Mouse (Mus musculus): Measurements from ENCODE around the gene Clptm1.

The Clptm1 gene

DNA sequence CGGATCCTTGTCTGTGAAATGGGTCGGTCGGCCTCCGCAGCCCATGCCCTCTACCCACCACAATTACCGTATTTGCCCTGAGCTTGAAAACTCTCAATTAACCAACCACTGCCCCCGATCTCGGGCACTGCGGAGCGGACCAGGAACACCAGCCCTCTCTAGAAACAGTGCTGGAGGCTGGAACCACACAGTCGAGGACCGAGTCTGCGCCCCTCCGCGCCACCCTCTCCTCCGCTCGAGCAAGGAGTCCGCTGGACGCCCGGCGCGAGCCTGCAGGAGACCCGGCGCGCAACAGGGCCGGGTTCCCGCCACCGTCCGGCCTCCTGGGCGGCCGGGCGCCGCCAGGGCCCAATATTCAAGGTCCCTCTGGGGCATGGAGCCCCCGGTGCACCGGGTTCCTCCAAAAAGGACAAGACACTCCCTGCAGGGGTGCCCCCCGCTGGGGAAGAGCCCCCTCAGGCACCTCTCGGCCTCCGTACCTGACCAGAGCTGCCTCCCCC, 328 bp downstream of the Clptm1 start:
- in situ Hi-C loops (cut with MseI, MboI): no loop called here

DNA sequence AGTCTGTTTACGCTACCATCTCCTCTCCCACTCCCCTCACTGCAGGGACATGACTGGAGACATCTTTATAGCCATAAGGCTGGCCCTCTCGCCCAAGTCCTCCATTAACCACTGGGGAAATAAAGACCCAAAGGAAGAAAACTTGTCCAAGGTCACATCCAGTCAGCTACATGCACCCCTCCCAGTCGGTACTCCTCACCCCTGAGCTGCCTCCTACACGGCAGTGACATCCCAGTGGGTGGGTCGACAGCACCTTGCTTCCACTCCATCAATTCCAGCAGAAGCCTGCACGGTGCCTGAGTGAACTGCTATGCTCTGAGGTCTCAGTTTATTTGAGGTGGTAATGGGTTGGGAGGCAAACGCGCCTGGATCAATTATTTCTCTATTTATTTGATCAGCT, 893 bp downstream of the Clptm1 start:
- in situ Hi-C loops (cut with MseI, MboI): no loop called here

DNA sequence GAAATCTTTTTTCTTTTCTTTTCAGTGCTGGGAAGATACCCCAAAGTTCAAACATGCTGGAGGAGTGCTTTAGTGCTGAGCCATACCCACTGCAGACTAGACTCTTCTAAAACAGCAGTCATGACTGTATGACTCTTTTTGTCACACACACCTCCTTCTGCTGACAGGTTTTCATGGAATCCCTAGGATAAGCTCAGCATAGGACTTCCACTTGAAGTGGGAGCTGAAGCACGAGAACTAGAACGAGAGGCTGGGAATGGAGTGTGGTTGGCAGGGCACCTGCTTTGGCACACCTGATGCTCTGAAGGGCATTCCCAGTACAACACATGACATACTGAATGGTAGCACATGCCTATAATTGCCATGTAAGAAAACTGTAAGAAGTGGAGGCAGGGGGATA, 12.2 kb downstream of the Clptm1 start:
- in situ Hi-C loops (cut with MseI, MboI): no loop called here

DNA sequence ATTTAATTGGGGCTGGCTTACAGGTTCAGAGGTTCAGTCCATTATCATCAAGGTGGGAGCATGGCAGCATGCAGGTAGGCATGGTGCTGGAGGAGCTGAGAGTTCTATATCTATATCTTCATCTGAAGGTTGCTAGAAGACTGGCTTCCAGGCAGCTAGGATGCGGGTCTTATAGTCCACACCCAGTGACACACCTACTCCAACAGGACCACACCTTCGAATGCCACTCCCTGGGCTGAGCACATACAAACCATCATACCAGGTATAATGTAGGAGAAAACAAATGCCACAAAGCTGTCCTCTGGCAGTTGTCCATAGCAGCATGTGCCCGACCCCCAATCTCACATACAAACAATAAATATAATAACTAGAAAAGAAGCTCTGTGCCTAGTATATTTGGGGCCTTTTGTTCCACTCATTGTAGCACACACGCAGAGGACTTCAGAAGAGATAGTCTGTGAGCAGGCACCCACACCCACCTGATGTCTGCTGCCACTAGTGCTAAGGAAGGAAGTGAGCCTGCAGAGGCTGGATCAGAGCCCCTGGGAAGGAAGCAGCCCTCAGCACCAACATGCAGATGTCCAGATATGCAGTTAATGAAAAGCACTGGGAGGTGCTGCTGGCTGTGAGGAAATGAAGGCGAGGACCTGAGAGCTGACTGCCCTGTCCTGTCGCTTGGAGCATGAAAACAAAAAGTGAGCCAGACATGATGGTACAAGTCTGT, 13.6 kb downstream of the Clptm1 start:
- in situ Hi-C loops (cut with MseI, MboI): no loop called here

DNA sequence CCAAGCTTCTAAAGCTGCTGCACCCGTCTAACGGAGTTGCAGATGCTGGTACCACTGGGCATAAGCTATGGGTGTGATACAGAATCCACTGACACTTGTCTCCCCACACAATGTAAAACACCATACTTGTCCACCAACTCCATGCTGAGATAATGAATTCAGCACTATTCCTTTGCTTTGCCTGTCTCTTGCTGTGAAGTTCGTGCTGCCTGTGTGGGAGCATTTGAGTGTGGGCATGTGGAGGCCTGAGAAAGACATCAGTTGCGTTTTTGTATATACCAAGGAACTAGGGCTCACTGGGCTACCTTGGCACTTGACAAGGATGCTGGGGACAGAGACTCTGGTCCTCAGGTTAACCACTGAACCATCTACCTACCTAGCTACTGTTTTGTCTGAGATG, 23.6 kb downstream of the Clptm1 start:
- in situ Hi-C loops (cut with MseI, MboI): no loop called here

DNA sequence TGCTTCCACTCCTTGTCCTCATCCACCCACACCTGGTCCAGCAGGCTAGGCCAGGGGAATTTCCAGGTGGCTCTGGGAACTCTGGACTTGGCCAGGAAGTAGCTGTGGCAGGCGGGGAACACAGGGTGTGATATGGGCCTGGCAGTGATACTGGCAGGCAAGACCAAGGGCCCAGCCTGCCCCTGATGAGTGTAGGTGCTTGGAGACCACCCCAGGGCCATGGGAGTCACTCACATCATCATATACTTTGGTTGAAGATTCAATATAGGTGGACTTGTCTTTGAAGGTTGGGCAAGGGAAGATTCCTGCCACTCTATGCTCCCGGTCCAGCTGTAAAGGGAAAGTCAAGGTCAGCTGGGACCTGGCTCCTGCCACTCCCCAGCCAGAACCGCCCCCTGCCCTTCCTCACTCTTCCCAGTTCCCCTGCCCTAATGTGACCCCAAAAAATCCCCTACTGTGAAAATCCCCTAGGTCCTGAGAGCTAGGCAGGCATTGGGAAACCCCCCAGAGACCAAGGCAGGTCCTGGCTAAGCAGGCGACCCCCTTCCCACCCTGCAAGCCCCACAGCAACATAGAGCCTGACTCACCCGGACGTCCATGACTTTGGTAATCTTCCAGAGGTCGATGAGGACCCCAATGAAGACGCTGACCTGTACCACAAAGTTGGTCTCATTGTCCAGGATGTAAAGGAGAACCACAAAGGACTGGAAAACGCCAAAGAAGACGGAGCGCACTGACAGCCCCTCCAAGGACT, 29.6 kb downstream of the Clptm1 start:
- in situ Hi-C loops (cut with MseI, MboI): no loop called here

DNA sequence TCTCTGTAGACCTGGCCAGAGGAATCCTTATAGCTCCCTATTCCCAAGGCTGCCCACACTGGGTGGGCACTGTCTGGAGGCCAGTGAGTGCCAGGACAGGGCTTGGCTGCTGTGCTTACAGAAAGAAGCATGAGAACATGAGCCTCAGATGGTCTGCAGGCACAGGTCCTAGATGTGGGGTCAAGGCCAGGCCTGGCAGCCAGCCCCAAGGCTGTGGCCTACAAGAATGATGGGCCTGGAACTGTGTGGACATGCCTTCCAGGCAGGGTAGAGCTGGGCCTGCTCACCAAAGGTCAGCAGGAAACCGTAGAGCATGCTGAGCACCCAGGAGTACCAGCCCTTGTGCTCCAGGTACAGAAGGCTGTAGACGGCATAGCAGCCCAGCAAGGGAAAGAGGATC, 30.2 kb downstream of the Clptm1 start:
- in situ Hi-C loops (cut with MseI, MboI): no loop called here

DNA sequence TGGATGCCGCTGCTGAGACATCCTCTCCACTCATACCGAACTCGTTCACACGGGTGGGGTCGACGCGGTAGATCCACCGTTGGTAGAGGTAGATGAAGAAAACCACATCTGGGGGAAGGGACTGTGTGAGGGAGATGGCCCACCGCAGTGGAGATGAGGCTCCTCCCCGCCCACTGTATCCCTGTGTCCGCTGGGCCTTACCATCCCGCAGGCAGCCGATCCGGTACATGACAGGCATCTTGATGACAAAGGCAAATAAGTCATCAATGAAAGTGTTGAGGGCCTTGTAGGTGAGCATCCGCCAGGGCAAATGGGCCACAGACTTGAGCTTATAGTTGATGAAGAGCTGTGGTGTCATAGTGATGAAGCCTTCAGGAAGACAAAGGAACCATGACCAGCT, 31.0 kb downstream of the Clptm1 start:
- in situ Hi-C loops (cut with MseI, MboI): no loop called here

DNA sequence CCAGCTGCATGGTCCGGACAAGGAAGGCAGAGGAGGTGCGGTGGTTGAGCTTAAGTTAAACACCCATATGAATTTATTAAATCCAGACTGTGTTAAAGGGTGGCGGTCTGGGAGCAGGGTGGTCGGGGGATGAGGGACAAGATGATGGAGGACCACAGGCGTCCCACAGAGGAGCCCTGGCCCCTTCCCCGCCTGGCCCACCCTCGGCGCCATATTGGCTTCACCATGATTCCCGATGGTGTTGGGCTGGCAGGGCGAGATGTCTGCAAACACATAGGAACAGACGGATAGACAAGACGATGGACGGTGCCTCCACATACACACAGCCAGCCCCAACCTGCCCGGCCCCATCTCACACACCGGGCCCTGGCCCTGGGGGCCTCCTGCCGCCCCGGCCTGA, 31.6 kb downstream of the Clptm1 start:
- in situ Hi-C loops (cut with MseI, MboI): no loop called here

DNA sequence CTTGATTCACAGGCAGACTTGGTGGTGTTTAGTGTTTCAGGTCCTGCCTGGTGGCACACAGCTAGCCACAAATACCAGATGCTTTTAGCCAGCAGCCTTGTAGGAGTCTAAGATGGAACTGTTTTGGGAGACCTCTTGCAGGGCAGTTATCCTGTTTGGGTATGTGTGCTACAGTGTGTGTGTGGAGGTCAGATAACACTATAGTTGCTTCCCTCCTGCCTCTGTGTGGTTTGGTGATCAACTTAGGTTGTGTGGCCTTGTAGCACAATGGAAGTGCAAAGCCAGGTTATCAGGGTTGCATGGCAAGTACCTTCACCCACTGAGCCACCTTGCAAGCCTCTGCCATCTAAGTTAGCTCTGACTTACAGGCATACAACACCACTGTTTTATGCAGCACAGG, 32.1 kb downstream of the Clptm1 start:
- in situ Hi-C loops (cut with MseI, MboI): no loop called here

DNA sequence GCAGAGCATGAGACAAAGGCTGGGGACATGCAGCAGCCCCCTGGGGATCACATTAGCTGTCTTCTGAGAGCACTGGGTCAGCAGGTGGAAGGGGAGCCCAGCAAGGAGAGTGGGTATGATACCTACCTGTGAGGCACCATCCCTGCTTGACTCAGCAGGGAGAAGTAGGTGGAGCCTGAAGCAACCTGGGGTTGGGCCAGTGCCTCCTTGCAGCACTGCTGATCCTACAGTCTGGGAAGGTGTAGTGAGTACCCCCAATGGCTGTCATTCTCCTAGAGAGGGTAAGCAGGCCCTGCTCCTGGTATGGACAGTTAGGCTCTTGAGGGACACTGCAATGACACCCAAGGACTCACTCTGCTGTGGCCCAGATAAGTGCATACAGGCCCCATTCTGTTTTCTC, 32.6 kb downstream of the Clptm1 start:
- in situ Hi-C loops (cut with MseI, MboI): no loop called here

DNA sequence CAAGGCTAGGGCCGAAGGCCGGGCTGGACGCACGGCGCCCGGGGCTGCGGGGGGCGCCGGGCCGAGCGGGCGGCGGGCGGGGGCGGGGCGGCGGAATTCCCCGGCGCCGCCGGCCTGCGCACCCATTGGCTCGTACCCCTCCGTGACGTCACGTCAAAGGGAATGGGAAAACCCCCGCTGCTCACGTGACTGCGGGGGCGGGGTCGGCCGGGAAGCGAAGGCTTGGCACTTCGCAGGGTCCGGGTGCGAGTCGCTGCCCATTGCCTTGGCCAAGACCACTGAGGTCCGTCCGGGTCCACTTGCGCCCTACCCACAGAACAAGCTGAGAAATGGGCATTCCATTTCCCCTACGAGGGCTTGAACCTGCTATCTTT, 35.5 kb downstream of the Clptm1 start, which contains the start of gene Relb:
Gene Relb, minus strand, starts transcription at position 78 of the 374 bp plus-strand sequence.
- in situ Hi-C loops (cut with MseI, MboI): no loop called here

DNA sequence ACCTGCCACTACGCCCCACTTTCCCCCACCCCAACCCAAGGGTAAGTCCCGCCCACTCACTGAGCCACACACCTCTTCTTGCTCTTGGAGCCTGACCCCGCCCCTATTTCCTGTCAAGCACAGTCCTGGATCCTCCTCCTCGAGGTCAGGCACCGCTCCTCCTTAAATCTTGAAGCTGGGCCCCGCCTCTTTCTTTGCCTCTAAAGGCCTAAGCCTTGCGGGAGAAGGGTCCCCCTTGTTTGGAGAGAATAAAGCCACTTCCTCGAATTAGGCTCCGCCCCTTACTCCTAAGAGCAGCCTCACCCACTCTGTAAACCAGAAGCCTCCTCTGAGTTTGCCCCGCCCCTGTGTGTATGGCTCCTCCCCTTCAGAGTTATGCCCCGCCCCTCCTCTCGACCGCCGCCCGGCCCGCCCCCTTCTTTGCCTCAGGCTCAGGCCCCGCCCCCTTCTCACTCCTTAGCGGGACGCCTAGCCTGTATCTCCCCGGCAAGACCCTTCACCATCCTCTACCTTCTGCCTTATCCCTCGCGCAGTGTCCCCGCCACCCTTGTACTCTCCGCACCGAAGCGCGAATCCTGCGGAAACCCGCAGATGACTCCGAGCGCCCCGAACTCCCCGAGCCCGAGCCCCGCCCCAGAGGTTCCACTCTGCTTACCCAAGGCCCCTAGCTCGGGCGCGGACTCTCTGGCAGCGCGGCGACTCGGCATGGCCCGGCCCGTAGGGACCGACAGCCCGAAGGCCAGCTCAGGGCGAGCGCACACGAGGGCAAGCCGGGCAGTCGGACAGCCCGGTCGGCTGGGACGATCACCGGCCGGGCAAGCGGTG, 36.1 kb downstream of the Clptm1 start:
- in situ Hi-C loops (cut with MseI, MboI): no loop called here

DNA sequence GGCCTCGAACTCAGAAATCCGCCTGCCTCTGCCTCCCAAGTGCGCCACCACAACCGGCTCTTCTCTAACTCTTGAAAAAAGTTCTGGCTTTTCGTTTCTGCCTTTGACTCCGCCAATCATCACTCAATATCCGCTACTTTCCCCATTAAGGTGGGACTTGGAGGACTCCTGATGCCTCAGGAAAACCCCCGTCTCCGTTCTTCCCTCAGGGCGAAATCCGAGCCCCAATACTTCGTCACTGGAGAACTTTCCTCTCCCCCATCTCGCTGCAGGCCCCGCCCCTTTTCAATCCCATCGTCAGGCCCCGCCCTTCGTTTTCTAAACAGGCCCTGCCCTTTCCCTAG, 36.7 kb downstream of the Clptm1 start:
- in situ Hi-C loops (cut with MseI, MboI): no loop called here

DNA sequence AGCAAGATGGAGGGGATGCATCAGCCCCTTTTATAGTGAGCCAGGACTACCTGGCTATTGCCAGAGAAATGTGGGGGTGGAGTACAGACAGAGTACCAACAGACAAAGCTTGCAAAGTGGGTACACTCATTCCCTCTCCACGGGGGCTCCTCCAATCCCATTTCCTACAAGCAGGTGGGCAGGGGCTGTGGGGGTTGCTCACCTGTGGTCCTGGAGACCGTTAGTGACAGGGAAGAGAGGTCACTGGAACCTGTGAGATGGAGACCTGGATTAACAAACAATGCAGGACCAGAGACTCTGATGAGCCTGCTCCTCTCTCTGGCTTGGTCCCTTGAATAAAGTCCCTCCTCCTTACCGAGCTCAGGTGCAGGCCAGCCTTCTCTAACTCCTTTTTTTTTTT, 37.1 kb downstream of the Clptm1 start:
- in situ Hi-C loops (cut with MseI, MboI): no loop called here

DNA sequence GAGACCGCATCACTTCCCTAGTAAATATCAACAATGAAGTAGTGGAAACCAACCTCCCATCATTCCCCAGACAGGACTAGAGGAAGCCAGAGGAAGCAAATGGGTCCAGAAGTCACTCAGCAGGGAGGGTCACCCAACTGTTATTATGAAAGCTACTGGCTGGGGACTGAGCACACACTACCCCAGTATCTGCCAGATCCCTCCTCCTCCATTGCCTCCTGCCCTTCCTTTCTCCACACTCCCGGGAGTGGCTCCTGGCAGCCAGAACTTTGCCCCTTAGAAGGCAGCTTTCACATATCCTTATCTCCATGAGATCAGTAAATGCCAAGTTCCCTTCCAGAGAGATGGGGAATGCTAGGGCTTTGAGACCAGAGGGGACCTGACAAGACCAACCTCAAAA, 41.4 kb downstream of the Clptm1 start:
- in situ Hi-C loops (cut with MseI, MboI): no loop called here

DNA sequence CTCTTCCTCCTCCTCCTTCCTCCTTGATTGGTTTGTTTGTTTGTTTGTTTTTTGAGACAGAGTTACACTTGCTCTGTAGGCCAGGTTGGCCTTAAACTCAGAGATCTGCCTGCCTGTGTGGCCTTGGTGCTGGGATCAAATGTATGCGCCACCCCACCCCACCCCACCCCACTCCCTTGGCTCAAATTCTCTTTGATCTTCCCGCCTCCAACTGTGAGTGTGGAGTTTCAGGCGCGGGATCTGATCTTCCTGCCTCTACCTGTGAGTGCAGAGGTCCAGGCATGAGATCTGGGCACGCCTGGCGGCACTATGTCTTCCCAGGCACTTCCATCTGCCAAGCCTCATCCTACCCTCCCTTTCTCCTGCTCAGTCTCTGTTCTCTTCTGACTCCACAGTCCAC, 42.6 kb downstream of the Clptm1 start:
- in situ Hi-C loops (cut with MseI, MboI): no loop called here

DNA sequence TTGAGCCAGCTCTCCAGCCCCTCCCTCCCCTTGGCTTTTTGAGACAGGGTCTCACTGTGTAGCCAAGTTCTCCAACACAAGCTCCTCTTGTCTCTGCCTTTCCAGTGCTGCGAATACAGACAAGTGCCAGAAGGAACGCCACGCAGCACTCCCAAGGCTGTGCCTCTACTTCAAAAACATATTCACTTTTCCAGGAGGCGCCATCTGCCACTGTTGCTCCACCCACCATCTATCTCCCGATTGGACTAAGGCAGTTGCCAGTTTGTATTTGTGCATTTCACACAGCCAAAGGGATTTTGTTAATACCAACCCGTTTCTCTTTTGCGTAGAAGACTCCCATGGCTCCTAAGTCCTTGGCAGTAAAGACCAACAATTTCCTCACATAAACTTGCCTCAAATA, 44.0 kb downstream of the Clptm1 start:
- in situ Hi-C loops (cut with MseI, MboI): no loop called here

DNA sequence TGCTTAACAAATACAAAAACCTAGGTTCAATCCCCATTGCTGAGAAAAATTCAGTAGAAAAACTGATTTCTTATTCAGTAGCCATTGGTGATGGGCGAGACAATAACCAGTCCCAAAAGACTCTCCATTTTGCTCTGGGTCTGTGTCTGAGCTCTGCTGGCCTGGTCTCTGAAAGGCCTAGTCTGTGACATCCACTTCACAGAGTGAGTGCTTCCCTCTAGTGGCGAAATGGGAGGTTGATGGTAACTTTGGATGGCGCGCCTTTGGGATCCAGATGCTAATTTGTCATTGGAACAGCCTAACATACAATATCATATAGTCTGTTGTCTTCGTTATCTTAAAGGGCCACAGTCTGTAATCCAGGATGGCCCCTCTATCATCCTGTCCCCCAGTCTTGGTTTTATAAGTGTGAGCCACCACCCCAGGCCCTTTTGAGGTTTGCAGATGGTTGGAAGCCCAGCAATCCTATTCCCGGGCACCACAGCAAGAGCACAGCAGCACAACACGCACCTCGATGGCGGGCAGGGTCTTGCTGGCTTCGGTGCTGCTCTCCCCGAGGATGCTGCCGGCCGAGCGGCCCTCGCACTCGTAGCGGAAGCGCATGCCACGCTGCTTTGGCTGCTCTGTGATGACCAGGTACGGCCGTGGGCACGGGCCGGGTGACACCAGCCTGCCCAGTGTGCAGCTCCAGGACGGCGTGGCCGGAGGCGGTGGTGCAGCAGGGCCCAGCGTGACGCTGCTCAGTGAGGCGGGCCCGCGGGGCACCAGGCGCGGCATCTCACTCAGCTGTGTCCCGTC, 45.6 kb downstream of the Clptm1 start:
- in situ Hi-C loops (cut with MseI, MboI): no loop called here

DNA sequence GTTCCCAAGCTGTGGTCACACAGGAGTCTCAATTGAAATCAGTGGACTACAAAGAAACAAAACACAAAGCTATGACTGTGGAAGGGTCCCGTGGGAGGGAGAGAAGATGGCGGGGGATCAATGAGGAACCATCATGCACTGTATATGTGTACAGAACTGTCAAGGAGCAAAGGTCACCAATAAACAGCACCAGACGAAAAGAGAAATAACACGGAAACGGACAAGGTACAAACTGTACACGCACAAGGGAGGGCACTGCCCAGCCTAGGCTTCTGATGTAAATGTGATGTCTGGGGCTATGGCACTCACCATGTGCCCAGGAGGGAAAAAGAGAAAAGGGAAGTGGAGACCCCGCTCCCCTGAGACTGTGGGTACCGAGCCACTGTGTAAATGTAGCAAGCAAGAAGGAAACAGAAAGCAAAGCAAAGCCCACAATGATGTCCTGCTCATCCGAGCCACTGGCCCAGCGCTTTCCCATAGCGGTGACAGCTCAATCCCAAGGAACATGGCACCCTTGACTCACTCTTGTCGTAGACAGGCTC, 49.7 kb downstream of the Clptm1 start:
- in situ Hi-C loops (cut with MseI, MboI): no loop called here

DNA sequence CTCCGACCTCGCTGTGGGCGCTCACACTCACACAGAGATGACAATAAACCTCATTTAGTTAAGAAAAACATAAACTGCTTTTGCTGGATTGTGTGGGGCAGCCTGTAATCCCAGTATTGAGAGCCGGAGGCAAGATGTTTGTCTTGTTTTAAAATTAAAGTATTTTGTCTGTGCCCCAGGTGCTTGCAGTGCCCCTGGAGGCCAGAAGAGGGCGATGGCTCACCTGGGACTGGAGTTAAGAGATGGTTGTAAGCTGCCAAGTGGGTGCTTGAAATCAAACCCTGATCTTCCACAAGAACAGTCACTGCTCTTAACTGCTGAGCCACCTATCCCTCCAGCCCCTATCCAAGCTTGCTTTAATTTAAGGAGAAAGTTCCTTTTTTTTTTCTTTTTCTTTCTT, 53.9 kb downstream of the Clptm1 start:
- in situ Hi-C loops (cut with MseI, MboI): no loop called here

Data from mouse trophoblast stem cell (cell line).